Mouse (Mus musculus) urinary bladder, adult 18-20 months (tissue): ENCODE data around the gene Ebpl.

ENCODE experiments used
- DNase-seq, 2 experiments: peaks; one replicate each; pipeline ENCODE4 v3.0.0; 2022; ENCODE audit warnings: low spot score in 2 of 2, mixed read lengths in 2 of 2

Ebpl gene

DNA sequence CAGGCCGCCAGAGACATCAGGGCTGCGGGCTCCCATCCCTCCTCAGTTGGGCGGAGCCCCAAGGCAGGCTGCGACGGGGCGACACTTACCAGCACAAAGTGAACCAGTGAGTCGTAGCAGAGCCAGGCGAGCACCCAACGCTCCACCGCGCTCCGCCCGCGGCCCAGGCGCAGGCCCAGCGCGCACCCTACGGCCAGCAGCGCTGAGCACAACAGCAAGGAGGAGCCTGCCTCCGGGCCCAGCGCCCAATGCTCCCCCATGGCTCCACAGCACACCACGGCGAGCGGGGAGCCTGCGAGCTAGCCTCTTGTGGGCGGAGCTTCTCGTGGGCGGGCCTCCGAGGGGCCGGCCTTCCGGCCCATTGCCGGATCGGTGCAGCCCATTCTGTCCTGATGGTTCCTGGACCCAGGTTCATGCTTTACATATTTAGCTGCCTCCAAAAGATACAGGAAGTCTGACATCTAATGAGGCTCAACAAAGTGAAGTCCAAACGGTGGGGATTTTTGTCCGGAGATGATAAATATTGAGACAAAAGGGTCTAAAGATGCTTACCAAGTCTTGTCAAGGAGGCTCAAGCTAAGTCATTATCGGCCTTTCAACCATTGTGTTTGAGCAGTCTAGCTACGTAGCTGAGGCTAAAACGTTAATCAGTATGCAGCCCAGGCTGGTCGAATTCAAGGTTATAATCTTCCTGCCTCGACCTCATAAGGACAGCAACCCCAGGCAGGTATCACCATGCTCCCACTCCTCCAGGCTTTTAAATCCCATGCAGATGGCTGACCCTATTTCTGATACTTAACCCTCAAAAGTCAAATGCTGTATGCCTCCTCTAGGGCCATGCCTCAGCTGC is at the start of gene Ebpl:
Gene Ebpl (minus strand): TSS at position 309 of the 850 bp plus-strand sequence.
- DNase-seq, result peak; percentile 91 to 96

DNA sequence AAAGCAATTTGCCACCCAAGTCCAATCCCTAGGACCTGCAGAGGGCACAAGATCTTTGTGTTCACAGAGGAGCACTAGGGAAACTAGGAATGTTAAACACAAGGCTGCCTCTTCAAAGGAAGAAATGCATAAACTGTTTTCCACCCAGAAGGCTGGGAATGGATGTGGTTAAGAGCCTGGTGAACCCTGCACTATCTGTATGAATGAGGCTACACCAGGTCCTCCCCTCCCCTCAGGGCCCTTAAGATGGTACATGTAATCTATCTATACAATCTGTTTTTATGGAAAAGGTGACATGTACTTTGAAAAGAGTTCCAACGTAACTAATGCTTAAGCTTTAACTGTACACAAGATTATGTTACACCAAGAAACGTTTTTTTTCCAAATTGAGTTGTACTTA is 49.8 kb upstream of the Ebpl start:
- DNase-seq, result no peak

- no peak for DNase-seq
Observed at GRCm38 (mm10) chr14:61407055-61407454, 46.8 kb upstream of the Ebpl start.

GRCm38 (mm10) chr14:61405761-61406160 is 45.5 kb upstream of the Ebpl start:
- no peak for DNase-seq

DNA sequence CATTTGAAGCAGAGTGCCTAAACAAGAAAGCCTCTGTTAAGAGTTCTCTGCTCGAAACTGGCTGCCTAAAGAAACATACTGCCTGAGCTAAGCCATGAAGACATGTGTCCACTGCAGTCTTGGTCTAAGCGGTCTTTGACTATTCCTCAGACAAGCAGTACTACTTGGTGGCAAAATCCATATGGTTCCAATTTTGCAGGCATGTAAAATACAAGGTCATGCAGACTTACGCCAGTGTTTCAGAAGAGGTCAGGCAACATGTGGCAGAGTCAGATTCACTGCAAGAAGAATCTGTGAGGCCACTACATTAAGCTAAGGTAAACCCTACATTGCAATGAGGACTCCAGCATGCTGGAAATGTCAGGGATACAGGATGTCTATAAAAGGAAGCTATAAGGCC is 44.7 kb upstream of the Ebpl start:
- no peak for DNase-seq

DNA sequence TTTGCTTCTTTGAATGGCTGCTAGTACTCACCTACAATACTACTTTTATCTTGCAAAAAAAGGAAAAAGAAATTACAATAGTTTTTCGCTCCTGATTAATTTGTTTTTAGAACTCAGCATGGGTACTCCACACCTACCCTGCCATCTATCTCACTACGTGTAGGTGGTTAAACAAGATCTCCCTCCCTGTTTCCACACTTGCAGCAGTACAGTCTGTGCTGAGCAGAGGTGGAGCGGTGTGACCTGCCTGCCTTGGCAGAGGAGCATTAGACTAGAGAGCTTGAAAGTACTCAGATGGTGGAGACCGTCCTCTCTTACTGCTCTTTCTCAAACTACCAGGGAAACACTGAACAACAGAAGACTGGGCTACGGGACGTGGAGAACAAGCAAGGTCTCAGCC is 34.5 kb upstream of the Ebpl start:
- DNase-seq, result no peak

DNA sequence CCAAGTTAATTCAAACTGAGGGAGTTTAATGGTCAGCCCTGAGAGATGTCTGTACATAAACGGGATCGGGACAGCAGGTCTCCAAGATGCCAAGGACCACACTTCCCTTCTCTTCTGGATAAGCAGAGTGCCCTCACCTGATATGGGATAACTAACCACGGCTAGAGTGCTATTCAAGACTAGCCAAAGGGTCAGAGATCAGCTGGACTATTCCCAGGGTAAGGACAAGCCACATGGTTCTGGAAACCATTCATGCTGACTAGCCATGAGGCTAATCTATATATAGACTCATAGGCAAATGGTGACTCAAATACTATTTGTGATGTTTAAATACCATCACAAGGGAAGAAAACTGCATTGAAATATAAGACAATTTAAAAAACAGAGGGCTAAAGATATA is 30.3 kb upstream of the Ebpl start:
- no peak for DNase-seq

DNA sequence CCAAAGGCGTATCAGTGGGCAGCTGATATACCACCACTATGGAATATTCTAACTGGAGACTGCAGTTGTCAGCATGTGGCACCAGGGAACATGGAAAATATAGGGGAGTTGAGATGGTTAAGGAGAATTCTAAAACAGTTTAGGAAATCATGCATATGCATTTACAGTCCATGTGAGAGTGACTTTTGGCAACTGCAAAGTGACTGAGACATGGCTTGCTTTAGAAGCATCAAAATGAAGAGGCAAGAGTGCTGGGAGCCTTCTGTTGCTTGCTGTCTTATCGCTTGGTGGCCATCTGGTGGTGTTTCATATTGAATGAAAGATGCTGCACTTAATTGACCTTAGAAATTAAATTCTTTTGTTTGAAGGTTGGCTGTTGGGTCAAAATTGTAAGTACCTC is 7.1 kb upstream of the Ebpl start:
- DNase-seq, result no peak

GRCm38 (mm10) chr14:61364656-61365055 is 4.4 kb upstream of the Ebpl start:
- no peak for DNase-seq

- DNase-seq, result no peak
Observed at GRCm38 (mm10) chr14:61363734-61364133, 3.5 kb upstream of the Ebpl start.

GRCm38 (mm10) chr14:61362268-61362667 is 2.0 kb upstream of the Ebpl start:
- DNase-seq, result no peak

GRCm38 (mm10) chr14:61360981-61361511 is 807 bp upstream of the Ebpl start:
- DNase-seq, result no peak

- DNase-seq, result peak; percentile 42
Observed at GRCm38 (mm10) chr14:61354251-61355235, 5.7 kb downstream of the Ebpl start.

DNA sequence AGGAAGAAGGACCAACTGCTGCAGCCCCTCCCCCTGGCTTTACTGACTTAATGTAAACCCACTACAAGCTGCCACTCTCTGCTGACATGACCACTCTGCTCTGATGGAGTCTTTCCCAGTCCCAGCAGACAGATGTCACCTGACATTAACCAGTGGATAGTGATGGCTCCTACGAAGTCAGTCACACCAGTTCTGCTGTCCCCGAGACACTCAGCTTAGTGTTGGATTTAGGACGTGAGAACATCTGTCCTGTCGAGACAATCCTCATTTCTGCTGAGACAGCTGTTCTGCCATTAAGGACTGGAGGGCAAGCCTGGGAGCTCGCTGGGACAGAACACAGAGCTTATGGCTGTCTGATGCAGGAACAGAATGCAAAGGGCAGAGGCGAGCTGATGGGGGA is 9.4 kb downstream of the Ebpl start:
- DNase-seq, result no peak

DNA sequence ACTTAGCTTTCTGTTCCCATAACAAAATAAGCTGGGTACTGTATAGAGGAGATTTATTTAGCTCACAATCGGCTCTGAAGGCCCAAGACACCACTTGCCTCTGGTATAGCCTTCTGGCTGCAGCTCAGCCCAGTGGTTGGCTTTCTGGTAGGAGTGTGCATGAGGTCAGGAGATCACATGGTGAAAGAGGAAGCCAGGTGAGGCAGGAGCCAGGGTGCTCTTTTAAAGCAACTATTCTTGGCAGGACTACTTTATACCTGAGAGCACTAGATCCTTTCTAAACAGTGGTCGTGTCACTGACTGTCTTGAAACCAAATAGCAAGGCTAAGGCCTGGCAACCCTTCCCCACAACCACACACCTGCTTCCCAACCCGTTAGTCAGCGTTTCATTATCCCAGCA is 10.4 kb downstream of the Ebpl start:
- no peak for DNase-seq

GRCm38 (mm10) chr14:61346827-61347698 is 13.2 kb downstream of the Ebpl start:
- DNase-seq, result no peak

DNA sequence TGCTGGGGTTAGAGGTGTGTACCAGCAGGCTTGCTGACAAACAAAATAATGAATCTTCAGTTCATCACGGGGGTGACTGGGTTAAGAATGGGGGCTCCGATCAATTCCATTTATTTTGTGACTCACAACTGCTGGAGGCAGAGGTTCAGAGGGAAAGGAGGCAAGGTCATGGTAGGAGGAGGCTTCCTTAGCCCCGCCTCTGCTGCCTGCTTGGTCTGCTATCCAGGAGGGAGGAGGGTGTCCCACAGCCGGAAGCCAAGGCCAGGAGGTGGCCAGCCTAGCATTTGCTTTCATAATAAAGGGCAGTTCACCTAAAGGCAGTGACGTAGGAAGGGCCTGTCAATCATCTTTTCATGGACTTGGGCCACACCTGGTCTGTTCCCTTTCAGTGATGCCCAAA is 15.6 kb downstream of the Ebpl start:
- no peak for DNase-seq

- DNase-seq, result no peak
Observed at GRCm38 (mm10) chr14:61339381-61339780, 20.9 kb downstream of the Ebpl start.

- peak; percentile 46 to 70 for DNase-seq
Observed at GRCm38 (mm10) chr14:61330996-61331561, 29.2 kb downstream of the Ebpl start.

- DNase-seq, result no peak
Observed at GRCm38 (mm10) chr14:61330591-61330990, 29.6 kb downstream of the Ebpl start.
